Mouse (Mus musculus) embryonic fibroblast, embryonic 13.5 days (primary cell): Measurements from ENCODE around the gene Map3k19. TPM values are rescaled to one million over a fixed set of nuclear protein-coding genes. Genes with fewer than 3 reads are reported as not detected.

Source experiments
- H3K27ac ChIP-seq: 2 replicates; pipeline ENCODE4 v1.5.1; 2012; ENCODE audit warnings: low read length, control low read depth, inconsistent platforms; ENCODE audit not compliant: insufficient read depth
- H3K4me1 ChIP-seq: 2 replicates; pipeline ENCODE4 v1.6.1; 2011; ENCODE audit warnings: low read length; ENCODE audit not compliant: control insufficient read depth, insufficient read depth
- H3K4me3 ChIP-seq: 2 replicates; pipeline ENCODE4 v1.5.1; 2011; ENCODE audit warnings: mild to moderate bottlenecking, control low read depth, low read length; ENCODE audit not compliant: insufficient read depth
- CTCF ChIP-seq: IDR thresholded peaks from 2 replicates; pipeline ENCODE4 v1.5.1; 2011; ENCODE audit warnings: mild to moderate bottlenecking, control low read depth, low read length, moderate library complexity, borderline replicate concordance; ENCODE audit not compliant: insufficient read depth
- POLR2A ChIP-seq: IDR thresholded peaks from 2 replicates; pipeline ENCODE4 v1.6.1; 2011; ENCODE audit warnings: low read depth, mild to moderate bottlenecking, control low read depth, low read length, moderate library complexity
- polyA plus RNA-seq: library from polyadenylated mRNA; stranded (reverse); fragments of >200 nt; gene quantifications from 2 replicates; pipeline ENCODE4 v1.2.4, GENCODE M21; 2011; ENCODE audit warnings: low read depth; ENCODE audit not compliant: missing spikeins, insufficient read length

Map3k19 gene
- polyA plus RNA-seq, 1 experiment: not detected

DNA sequence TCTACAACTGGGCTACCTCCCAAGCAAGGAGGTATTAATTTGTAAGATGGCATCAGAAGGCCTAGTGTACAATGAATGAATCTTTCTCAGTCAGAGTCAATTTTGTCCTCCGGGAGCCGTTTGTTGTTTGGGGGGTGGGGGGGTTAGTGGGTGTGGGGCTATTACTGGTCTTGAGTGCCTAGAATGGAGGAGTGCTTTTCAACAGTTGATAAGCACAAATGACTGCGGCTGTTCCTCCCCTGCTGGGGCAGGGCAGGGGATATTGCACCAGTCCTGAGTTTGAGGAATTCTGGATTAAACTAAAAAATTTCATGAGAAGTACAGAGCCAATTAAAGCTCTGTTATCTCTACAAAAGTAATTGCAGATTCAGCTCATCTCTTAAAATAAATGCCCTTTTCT lies 74.7 kb downstream of the Map3k19 start:
- TF ChIP-seq CTCF (no peak), POLR2A (no peak)
- Histone ChIP-seq H3K4me1 (peaks cover 12% of the 10 kb centered on the region), H3K4me3 (no peak overlapping the region), H3K27ac (no peak overlapping the region)

DNA sequence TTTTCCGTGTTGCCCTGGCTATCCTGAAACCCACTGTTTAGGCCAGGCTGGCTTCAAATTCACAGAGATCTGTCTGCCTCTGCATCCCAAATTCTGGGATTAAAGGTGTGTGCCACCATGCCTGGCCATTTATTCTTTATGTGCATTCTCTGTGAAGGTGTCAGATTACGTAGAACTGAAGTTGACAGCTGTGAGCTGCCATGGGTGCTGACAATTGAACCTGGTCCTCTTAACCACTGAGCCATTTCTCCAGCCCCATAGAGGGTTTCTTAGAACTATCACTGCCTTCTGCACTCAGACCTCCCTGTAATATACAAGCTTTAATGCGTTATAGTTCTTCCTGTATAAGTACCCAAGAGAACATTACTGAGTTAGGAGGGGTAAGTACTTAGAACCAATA lies 76.2 kb downstream of the Map3k19 start:
- no peak overlapping the region for H3K27ac ChIP-seq
- H3K4me1 ChIP-seq: peaks cover 9% of the 10 kb centered on the region
- no peak overlapping the region for H3K4me3 ChIP-seq
- no peak for TF ChIP-seq POLR2A
- TF ChIP-seq CTCF: no peak

- Histone ChIP-seq H3K4me3 (peak overlapping the region; percentile 36), H3K27ac (no peak overlapping the region), H3K4me1 (peaks cover 7% of the 10 kb centered on the region)
- TF ChIP-seq CTCF (no peak), POLR2A (no peak)
Measured at GRCm38 (mm10) chr1:127776246-127776645, 78.6 kb downstream of the Map3k19 start.

DNA sequence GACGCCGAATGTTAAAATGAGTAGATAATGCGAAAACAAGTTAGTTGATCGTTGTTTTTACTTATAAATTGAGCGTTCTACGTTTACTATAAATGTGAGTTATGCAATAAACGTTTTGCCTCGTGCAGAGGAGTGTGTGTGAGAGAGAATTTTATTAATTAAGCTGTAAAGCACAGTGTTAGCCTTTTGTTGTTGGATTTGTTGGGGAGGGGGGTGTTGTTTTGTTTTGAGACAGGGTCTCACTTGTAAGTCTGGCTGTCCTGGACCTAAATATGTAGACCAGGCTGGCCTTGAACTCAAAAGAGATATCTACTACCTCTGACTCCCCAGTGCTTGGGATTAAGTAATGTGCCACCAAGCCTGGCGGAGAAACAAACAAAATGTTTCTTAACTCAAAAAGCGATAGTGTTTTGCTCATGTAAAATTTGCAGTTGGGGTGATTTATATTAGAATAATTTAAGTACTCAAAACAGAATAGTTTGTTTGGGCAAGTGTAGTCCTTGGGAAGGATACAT lies 79.6 kb downstream of the Map3k19 start:
- Histone ChIP-seq H3K4me3 (peak overlapping the region; percentile 93), H3K27ac (no peak overlapping the region), H3K4me1 (peaks cover 4% of the 10 kb centered on the region)
- TF ChIP-seq POLR2A (no peak), CTCF (no peak)

- TF ChIP-seq POLR2A (no peak), CTCF (no peak)
- Histone ChIP-seq H3K27ac (peak overlapping the region; percentile 83), H3K4me1 (peaks cover 4% of the 10 kb centered on the region), H3K4me3 (peak overlapping the region; percentile 93)
Measured at GRCm38 (mm10) chr1:127774501-127774880, 80.3 kb downstream of the Map3k19 start.

GRCm38 (mm10) chr1:127773803-127774500 lies 80.9 kb downstream of the Map3k19 start, which contains the start of gene Ccnt2:
Ccnt2 (plus strand) TSS chr1:127774164.
- Histone ChIP-seq H3K4me3 (peak within 1 kb of the TSS; percentile 93), H3K27ac (peak within 1 kb of the TSS; percentile 89), H3K4me1 (peaks cover 4% of the 10 kb centered on the region; the same call in 1 of the 2 replicates)
- TF ChIP-seq CTCF (no peak), POLR2A (peak; percentile 92)

- Histone ChIP-seq H3K27ac (peak overlapping the region; percentile 89), H3K4me1 (peaks cover 4% of the 10 kb centered on the region; the same call in 1 of the 2 replicates), H3K4me3 (peak overlapping the region; percentile 89)
- TF ChIP-seq CTCF (no peak), POLR2A (no peak)
Measured at GRCm38 (mm10) chr1:127773198-127773802, 81.5 kb downstream of the Map3k19 start.

- H3K4me3 ChIP-seq: no peak overlapping the region
- no peak for TF ChIP-seq POLR2A
- no peak for TF ChIP-seq CTCF
- no peaks in the 10 kb centered on the region for H3K4me1 ChIP-seq
- H3K27ac ChIP-seq: no peak overlapping the region
Measured at GRCm38 (mm10) chr1:127766741-127767140, 88.1 kb downstream of the Map3k19 start.

GRCm38 (mm10) chr1:127765468-127765867 lies 89.4 kb downstream of the Map3k19 start:
- H3K4me3 ChIP-seq: no peak overlapping the region
- H3K27ac ChIP-seq: no peak overlapping the region
- no peaks in the 10 kb centered on the region for H3K4me1 ChIP-seq
- TF ChIP-seq CTCF (no peak), POLR2A (no peak)

Other genes starting within 250 kb of the Map3k19 start
- not detected in 2 replicates for gene Tmem163, start 175.5 kb downstream of the Map3k19 start, polyA plus RNA-seq
- gene Acmsd, start 125.6 kb downstream of the Map3k19 start, polyA plus RNA-seq: not detected in 2 replicates
- gene Ccnt2, start 80.9 kb downstream of the Map3k19 start, polyA plus RNA-seq: 43.5 and 49.0 TPM in 2 replicates
- gene Rab3gap1, start 13.7 kb upstream of the Map3k19 start, polyA plus RNA-seq: 35.4 and 38.4 TPM in 2 replicates
- 8.6 and 10.9 TPM in 2 replicates for gene Zranb3, start 248.0 kb upstream of the Map3k19 start, polyA plus RNA-seq
- gene R3hdm1, start 248.3 kb upstream of the Map3k19 start, polyA plus RNA-seq: 70.3 and 97.9 TPM in 2 replicates